Mouse (Mus musculus): Measurements from ENCODE around the gene Prkar2a.

The Prkar2a gene

GRCm38 (mm10) chr9:108692226-108693041 lies 3.3 kb downstream of the Prkar2a start:
- DNase-seq (ENCODE audit: low read depth): no peak

- DNase-seq (ENCODE audit: low read depth): no peak
Observed at GRCm38 (mm10) chr9:108693946-108694345, 4.8 kb downstream of the Prkar2a start.

GRCm38 (mm10) chr9:108694533-108694932 lies 5.4 kb downstream of the Prkar2a start:
- DNase-seq (ENCODE audit: low read depth): no peak

GRCm38 (mm10) chr9:108702476-108702875 lies 13.4 kb downstream of the Prkar2a start:
- no peak for DNase-seq (ENCODE audit: low read depth)

- no peak for DNase-seq (ENCODE audit: low read depth)
Observed at GRCm38 (mm10) chr9:108703373-108704110, 14.4 kb downstream of the Prkar2a start.

GRCm38 (mm10) chr9:108704591-108704990 lies 15.5 kb downstream of the Prkar2a start:
- DNase-seq (ENCODE audit: low read depth): no peak

- no peak for DNase-seq (ENCODE audit: low read depth)
Observed at GRCm38 (mm10) chr9:108707212-108707611, 18.1 kb downstream of the Prkar2a start.

GRCm38 (mm10) chr9:108708833-108709232 lies 19.7 kb downstream of the Prkar2a start:
- DNase-seq (ENCODE audit: low read depth): no peak

- no peak for DNase-seq (ENCODE audit: low read depth)
Observed at GRCm38 (mm10) chr9:108710767-108711166, 21.7 kb downstream of the Prkar2a start.

- no peak for DNase-seq (ENCODE audit: low read depth)
Observed at GRCm38 (mm10) chr9:108716199-108716598, 27.1 kb downstream of the Prkar2a start.

- DNase-seq (ENCODE audit: low read depth): no peak
Observed at GRCm38 (mm10) chr9:108723751-108724150, 34.6 kb downstream of the Prkar2a start.

- DNase-seq (ENCODE audit: low read depth): no peak
Observed at GRCm38 (mm10) chr9:108726116-108726515, 37.0 kb downstream of the Prkar2a start.

GRCm38 (mm10) chr9:108729050-108729449 lies 39.9 kb downstream of the Prkar2a start:
- no peak for DNase-seq (ENCODE audit: low read depth)

GRCm38 (mm10) chr9:108732462-108732861 lies 43.3 kb downstream of the Prkar2a start:
- no peak for DNase-seq (ENCODE audit: low read depth)

- no peak for DNase-seq (ENCODE audit: low read depth)
Observed at GRCm38 (mm10) chr9:108734626-108735025, 45.5 kb downstream of the Prkar2a start.

GRCm38 (mm10) chr9:108739239-108739638 lies 50.1 kb downstream of the Prkar2a start:
- DNase-seq (ENCODE audit: low read depth): no peak

- no peak for DNase-seq (ENCODE audit: low read depth)
Observed at GRCm38 (mm10) chr9:108740062-108740461, 50.9 kb downstream of the Prkar2a start.

GRCm38 (mm10) chr9:108742048-108742447 lies 52.9 kb downstream of the Prkar2a start:
- DNase-seq (ENCODE audit: low read depth): no peak

- no peak for DNase-seq (ENCODE audit: low read depth)
Observed at GRCm38 (mm10) chr9:108746876-108747499, 57.9 kb downstream of the Prkar2a start.

GRCm38 (mm10) chr9:108747694-108748093 lies 58.6 kb downstream of the Prkar2a start:
- no peak for DNase-seq (ENCODE audit: low read depth)

GRCm38 (mm10) chr9:108748600-108749183 lies 59.6 kb downstream of the Prkar2a start:
- DNase-seq (ENCODE audit: low read depth): no peak

GRCm38 (mm10) chr9:108750616-108751015 lies 61.5 kb downstream of the Prkar2a start:
- no peak for DNase-seq (ENCODE audit: low read depth)

Data from c-Kit-positive CD71-negative TER-119-negative erythroid progenitor cells, embryonic 14.5 days (primary cell).